Mouse (Mus musculus) spleen, postnatal 36 days (tissue): Measurements from ENCODE around the gene Htt.
"Not testable (repeated sequence)": the region's sequence is repeated elsewhere in the genome, so short reads cannot be mapped to it uniquely, and the experiment has no call there.

Experiments
- DNase-seq, 2 experiments: peaks; one replicate each; pipeline ENCODE4 v3.0.0; 2022; ENCODE audit warnings: low spot score in 2 of 2, mixed read lengths in 1 of 2

The Htt gene

GRCm38 (mm10) chr5:34761509-34761908 is at the start of gene Htt:
TSS of gene Htt (plus strand) at chr5:34761740.
- DNase-seq, result peak; percentile 95 to 96

DNA sequence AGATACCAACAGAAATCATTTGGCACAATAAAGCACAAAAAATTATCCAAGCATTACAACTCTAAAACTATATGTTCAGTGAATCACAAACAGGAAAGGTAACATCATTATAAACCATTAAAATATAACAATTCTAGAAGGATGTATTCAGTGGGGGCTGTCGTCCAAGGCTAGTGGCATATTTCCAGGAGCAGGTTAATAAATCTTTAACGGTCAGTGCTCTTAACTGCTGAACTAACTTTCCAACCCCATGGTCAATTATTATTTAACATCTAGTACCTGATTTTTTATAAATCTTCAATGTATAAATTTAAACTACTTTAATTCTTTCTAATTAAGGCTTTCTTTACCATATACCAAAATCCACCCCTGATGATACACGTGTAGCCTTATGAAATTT is 47.2 kb upstream of the Htt start:
- not testable (repeated sequence) for DNase-seq

- DNase-seq, result no peak
Observed at GRCm38 (mm10) chr5:34714816-34715215, 46.7 kb upstream of the Htt start.

GRCm38 (mm10) chr5:34729141-34729540 is 32.4 kb upstream of the Htt start:
- no peak for DNase-seq

DNA sequence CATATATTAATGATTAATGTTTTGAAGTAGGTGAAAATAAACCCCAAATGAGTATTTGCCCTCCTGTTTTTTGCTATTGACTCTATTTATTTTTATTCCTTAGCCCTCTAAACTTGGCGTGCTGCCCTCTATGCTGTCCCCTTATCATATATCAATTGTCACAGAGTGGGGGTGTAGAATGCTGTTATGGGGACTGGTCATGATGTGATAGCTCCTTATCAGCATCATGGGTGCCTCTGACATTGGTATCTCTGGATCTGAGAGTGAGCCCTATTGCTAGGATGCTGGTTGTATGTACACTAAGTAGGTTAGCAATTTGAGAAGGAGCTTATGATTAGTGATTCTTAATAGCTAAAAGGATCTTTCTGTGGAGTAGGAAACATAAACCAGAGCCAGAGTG is 31.3 kb upstream of the Htt start:
- DNase-seq, result peak in 1 of 2 experiments; percentile 2

GRCm38 (mm10) chr5:34751477-34751876 is 10.1 kb upstream of the Htt start:
- DNase-seq, result no peak

DNA sequence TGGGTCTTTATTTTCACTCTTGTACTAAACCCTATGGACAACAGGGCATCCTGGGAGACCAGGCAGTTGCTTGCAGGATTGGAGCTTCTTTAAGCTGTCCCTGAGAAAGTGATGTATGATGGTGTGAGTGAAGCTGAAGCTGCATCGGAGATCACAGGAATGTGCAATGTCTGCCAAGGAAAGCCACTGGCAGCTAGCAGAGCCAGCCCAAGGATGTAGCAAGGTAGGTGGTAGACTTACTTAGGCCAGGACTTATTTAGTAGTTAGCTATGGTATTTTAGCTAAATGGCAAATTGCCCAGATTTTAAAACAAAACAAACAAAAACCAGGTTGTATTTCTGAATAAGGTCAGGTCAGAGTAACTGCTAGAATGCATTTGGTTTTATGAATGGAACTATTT is 2.8 kb upstream of the Htt start:
- no peak for DNase-seq

DNA sequence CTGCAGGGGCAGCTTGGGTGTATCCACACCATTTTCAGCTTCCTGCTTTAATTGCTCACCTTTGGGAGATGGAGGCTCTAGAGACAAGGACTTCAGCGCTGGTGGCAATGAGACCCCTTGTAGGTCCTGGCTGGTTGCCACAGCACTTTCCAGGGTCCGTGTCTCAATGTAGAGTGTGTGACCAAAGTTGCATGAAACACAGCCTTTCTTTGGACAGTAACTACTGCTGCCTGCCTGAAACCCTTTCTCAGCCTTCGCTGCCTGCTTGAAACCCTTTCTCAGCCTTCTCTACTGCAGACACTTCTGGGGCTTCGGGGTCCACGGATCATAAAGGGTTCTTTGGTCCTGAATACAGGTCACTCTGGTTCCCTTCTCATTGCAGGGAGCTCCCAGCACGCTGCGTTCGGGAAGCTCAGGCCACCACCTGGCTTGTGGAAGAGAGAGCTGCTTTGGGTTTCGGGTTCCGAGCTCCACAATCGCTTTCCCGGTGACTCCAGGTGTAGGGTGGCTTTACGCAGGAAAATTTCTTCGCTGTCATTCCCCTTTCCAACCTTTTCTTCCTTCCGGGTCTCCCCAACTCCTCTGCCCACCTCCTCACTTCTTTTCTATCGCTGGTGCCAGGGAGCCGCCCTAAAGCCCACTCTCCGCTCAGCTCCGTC is 561 bp upstream of the Htt start:
- DNase-seq, result no peak

- DNase-seq, result peak; percentile 3 to 21
Observed at GRCm38 (mm10) chr5:34761934-34762611, 533 bp downstream of the Htt start.

DNA sequence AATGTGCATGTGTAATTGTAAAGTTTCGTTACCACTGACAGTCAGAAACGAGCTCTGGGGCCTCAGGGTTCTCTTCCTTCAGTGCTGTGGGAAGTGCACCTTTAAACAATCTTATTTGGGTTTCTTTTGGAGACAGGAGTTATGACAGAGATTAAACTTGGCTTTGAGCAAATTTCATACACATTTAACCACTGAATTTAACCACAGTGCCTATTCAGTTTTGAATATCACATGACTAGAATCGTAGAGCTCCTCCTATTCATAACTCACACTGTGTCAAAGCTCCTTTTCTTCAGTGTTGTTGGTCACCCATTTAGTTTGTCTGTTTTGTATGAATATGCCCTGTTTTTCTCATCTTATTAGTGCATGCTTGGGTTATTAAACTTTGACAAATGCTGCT is 10.3 kb downstream of the Htt start:
- no peak for DNase-seq

GRCm38 (mm10) chr5:34772696-34773245 is 11.2 kb downstream of the Htt start:
- no peak for DNase-seq

GRCm38 (mm10) chr5:34773392-34773791 is 11.9 kb downstream of the Htt start:
- peak; percentile 20 for DNase-seq

DNA sequence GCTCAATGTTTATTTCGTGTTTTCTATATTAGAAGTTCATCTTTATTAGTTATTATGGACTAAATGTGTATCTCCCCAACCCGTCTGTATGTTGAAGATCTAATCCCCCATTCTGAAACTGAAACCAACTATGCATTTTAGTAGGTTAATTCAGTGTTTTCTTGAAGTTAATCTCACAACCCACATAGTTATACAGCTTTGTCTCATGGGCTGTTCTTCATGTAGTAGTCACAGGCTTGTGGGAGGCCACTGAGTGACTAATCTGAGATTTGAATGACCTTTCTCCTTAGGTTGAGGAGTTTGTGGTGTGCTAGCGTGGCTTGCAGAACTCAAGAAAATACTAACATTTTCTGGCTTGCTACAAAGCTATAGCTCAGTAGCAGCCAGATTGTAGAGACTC is 23.5 kb downstream of the Htt start:
- no peak for DNase-seq

DNA sequence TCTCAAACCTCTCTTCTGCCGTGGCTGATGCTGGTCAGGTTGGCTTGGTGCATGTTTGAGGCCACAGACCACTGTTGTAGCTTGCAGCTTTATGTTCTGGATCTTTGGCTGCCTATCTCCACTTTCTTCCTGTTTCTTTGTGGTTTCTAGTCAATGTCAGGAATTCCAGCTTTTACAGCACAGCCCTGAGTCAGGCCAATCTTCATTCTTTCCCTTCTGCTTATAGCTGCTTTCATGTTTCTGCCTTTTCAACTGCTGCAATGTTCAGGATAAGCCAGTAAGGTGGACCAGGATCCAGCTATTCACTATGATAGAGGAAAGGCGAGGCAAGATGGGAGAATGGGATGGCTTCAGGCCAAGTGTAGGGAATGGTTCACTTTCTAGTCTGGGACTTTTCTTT is 29.6 kb downstream of the Htt start:
- no peak for DNase-seq

- no peak for DNase-seq
Observed at GRCm38 (mm10) chr5:34800292-34800953, 38.9 kb downstream of the Htt start.

GRCm38 (mm10) chr5:34806038-34806437 is 44.5 kb downstream of the Htt start:
- no peak for DNase-seq

DNA sequence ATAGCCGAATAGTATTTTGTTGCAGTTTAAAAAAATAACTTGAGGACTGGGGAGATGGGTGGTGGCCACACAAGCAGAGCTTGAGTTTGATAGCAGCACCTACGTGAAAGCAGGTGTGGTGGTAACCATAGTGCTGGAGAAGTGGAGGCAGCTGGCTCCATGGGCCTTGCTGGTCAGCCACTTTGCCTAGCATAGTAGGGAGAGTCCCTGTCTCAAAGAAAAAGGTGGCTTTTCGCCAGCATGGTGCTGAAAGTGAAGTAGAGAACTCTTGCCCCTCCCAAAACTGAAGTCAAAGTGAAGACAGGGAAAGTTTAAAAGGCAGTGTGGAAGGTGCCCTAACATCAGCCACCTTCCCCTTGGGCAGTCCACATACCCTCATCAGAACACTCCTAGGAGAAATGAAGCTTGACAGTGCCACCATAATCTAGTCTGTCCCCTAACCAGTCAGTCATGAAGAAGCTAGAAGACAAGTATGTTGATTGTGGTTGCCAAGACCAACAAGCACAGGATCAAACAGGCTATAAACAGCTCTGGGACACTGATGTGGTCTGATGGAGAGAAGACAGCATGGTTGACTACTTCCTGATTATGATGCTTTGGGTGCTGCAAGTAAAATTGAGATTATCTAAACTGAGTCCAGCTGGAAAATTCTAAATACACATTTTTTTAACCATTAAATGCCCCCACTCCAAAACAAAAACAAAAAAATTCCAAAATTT is 61.0 kb downstream of the Htt start:
- DNase-seq, result no peak

DNA sequence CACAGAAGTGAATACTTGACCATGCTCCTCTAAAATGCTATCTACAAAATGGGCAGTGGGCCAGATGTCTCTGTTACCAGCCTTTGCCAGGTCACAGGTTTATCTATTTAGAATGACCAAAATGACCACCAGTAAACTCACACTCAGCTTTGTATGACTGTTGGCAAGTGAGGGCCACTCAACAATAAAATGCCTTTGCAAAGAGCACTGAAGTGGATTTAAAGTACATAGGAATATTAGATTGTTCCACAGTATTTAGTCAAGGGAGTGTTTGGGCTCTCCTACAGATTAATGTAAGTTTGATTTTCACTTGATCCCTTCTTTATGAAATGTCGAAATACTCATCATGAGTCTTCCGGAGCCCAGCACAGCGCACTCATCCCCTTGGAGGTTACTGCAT is 92.5 kb downstream of the Htt start:
- DNase-seq, result no peak

DNA sequence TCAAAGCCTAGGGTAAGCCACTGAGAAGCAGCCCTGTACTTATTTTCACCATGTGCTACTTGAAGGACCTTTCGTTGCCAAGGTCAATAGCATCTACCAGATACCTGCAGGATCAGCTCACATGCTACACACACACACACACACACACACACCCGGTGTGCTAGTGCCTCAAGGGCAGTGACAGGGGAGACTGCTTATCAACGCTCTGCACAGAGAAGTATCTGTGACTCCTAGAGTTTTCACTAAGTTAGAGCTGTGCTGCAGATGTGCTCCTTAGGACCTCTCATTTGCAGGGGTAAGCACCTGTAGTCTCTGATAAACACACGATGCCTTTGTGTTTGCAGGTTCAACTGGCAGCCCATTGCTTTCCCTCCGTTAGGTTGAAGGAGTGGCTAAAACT is 103.8 kb downstream of the Htt start:
- DNase-seq, result no peak

DNA sequence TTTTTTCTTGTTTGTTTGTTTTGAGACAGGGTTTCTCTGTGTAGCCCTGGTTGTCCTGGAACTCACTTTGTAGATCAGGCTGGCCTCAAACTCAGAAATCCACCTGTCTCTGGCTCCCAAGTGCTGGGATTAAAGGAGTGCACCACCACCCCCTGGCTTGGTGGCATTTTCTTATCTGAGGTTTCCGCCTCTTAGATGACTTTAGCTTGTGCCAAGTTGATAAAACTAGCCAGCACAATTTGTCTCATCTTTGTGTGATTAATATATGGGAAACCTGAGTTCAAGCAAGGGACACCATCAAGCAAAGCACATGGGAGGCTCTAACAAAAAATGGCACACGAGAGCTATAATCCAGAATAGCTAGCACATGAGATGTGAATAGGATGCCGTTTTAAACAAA is 118.8 kb downstream of the Htt start:
- not testable (repeated sequence) for DNase-seq

DNA sequence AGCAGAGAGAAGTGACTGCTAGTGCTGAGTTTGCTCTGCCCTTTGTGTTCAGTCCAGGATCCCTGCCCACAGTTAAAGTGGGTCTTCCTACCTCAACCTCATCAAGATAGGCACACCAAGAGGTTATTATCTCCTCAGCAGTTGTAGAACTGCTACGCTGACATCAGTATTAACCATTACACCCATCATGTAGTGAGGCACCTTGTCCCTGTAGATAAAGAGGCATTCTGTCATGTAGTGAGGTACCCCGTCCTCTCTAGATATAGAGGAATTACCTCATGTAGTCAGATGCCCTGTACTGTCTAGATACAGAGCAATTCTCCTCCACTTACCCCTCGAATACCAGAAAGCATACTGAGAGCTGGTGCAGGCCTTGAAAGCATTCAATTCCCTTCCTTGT is 119.5 kb downstream of the Htt start:
- DNase-seq, result peak; percentile 6 to 19

- no peak for DNase-seq
Observed at GRCm38 (mm10) chr5:34885250-34885649, 123.7 kb downstream of the Htt start.
